Mouse (Mus musculus) lung, adult 2 months (tissue): Measurements from ENCODE around the gene Gnb3.

Experiments used
- CTCF ChIP-seq: fragments of 200-500 bp; IDR thresholded peaks from 2 replicates; pipeline ENCODE4 v1.5.1; 2011; ENCODE audit warnings: mild to moderate bottlenecking, low read length, control low read depth; ENCODE audit not compliant: insufficient read depth
- POLR2A ChIP-seq: fragments of 200-500 bp; IDR thresholded peaks from 2 replicates; pipeline ENCODE4 v1.6.1; 2011; ENCODE audit warnings: low read depth, mild to moderate bottlenecking, control low read depth, low read length, borderline replicate concordance; ENCODE audit errors: extremely low read depth

- TF ChIP-seq POLR2A (no peak), CTCF (no peak)
These were observed 14.6 kb upstream of the Gnb3 start for GRCm38 (mm10) chr6:124854647-124855046.
